Mouse (Mus musculus) liver, embryonic 14.5 days (tissue): ENCODE measurements around the gene Micall2.
A peak's percentile ranks its signal among the peaks of the same experiment; 100 is the strongest.

ENCODE experiments used
- CTCF ChIP-seq: IDR thresholded peaks from 2 replicates; pipeline ENCODE4 v1.5.1; 2016; ENCODE audit warnings: antibody characterized with exemption, low read depth, control low read depth
- EP300 ChIP-seq: IDR thresholded peaks from 2 replicates; pipeline ENCODE4 v1.6.1; 2016; ENCODE audit warnings: antibody characterized with exemption, low read depth

- TF ChIP-seq CTCF (peak; percentile 83), EP300 (no peak)
Observed at GRCm38 (mm10) chr5:139687646-139688045, 48.5 kb downstream of the Micall2 start.
